Mouse (Mus musculus) cerebellum, postnatal 14 days (tissue): ENCODE measurements around the gene Grid2.

Experiments
- DNase-seq, 2 experiments: peaks; one replicate each; pipeline ENCODE4 v3.0.0; 2021; ENCODE audit warnings: mixed read lengths in 2 of 2

Gene Grid2

GRCm38 (mm10) chr6:63635970-63636369, 380.3 kb downstream of the Grid2 start:
- no peak for DNase-seq

- peak in 1 of 2 experiments; percentile 57 for DNase-seq
Observed at GRCm38 (mm10) chr6:63659423-63659822, 403.7 kb downstream of the Grid2 start.

GRCm38 (mm10) chr6:63685689-63686088, 430.0 kb downstream of the Grid2 start:
- DNase-seq = no peak

GRCm38 (mm10) chr6:63701684-63702083, 446.0 kb downstream of the Grid2 start:
- no peak for DNase-seq

- DNase-seq = peak; percentile 15 to 48
Observed at GRCm38 (mm10) chr6:63733740-63734139, 478.1 kb downstream of the Grid2 start.

GRCm38 (mm10) chr6:63762535-63762934, 506.9 kb downstream of the Grid2 start:
- no peak for DNase-seq

- DNase-seq = no peak
Observed at GRCm38 (mm10) chr6:63794679-63795078, 539.0 kb downstream of the Grid2 start.

- no peak for DNase-seq
Observed at GRCm38 (mm10) chr6:63820236-63820635, 564.6 kb downstream of the Grid2 start.

- DNase-seq = no peak
Observed at GRCm38 (mm10) chr6:63862628-63863027, 607.0 kb downstream of the Grid2 start.

GRCm38 (mm10) chr6:63877088-63877764, 621.5 kb downstream of the Grid2 start:
- no peak for DNase-seq

- no peak for DNase-seq
Observed at GRCm38 (mm10) chr6:63877765-63878345, 622.2 kb downstream of the Grid2 start.

- DNase-seq = no peak
Observed at GRCm38 (mm10) chr6:63894714-63895113, 639.0 kb downstream of the Grid2 start.

- DNase-seq = no peak
Observed at GRCm38 (mm10) chr6:63898171-63898570, 642.5 kb downstream of the Grid2 start.

GRCm38 (mm10) chr6:63917035-63917570, 661.4 kb downstream of the Grid2 start:
- no peak for DNase-seq

- DNase-seq = no peak
Observed at GRCm38 (mm10) chr6:63921951-63922350, 666.3 kb downstream of the Grid2 start.

- DNase-seq = no peak
Observed at GRCm38 (mm10) chr6:63931201-63931600, 675.5 kb downstream of the Grid2 start.

- DNase-seq = no peak
Observed at GRCm38 (mm10) chr6:63946721-63947120, 691.0 kb downstream of the Grid2 start.

GRCm38 (mm10) chr6:63963789-63964188, 708.1 kb downstream of the Grid2 start:
- peak; percentile 50 to 56 for DNase-seq

GRCm38 (mm10) chr6:63964269-63964668, 708.6 kb downstream of the Grid2 start:
- peak; percentile 66 to 73 for DNase-seq

- DNase-seq = peak; percentile 58 to 62
Observed at GRCm38 (mm10) chr6:63964735-63965134, 709.1 kb downstream of the Grid2 start.

GRCm38 (mm10) chr6:64046084-64046483, 790.4 kb downstream of the Grid2 start:
- no peak for DNase-seq

- no peak for DNase-seq
Observed at GRCm38 (mm10) chr6:64046732-64047131, 791.1 kb downstream of the Grid2 start.

GRCm38 (mm10) chr6:64047950-64048349, 792.3 kb downstream of the Grid2 start:
- peak; percentile 60 to 84 for DNase-seq

- DNase-seq = no peak
Observed at GRCm38 (mm10) chr6:64063858-64064257, 808.2 kb downstream of the Grid2 start.
